Mouse (Mus musculus) spleen, postnatal 4 days (tissue): ENCODE results near the gene Dact3.
A peak's percentile ranks its signal among the peaks of the same experiment; 100 is the strongest.

Experiments
- DNase-seq, 2 experiments: peaks; one replicate each; pipeline ENCODE4 v3.0.0; 2022; ENCODE audit warnings: low spot score in 2 of 2

The Dact3 gene

GRCm38 (mm10) chr7:16915461-16916340 is 40.6 kb downstream of the Dact3 start:
- DNase-seq = no peak

GRCm38 (mm10) chr7:16916342-16917265 is 41.5 kb downstream of the Dact3 start:
- no peak for DNase-seq

- DNase-seq = no peak
These were observed 42.3 kb downstream of the Dact3 start for GRCm38 (mm10) chr7:16917447-16917846.

- no peak for DNase-seq
These were observed 42.9 kb downstream of the Dact3 start for GRCm38 (mm10) chr7:16918014-16918413.

GRCm38 (mm10) chr7:16918670-16919069 is 43.6 kb downstream of the Dact3 start:
- DNase-seq = no peak

GRCm38 (mm10) chr7:16919395-16920149 is 44.5 kb downstream of the Dact3 start:
- peak in 1 of 2 experiments; percentile 58 for DNase-seq

DNA sequence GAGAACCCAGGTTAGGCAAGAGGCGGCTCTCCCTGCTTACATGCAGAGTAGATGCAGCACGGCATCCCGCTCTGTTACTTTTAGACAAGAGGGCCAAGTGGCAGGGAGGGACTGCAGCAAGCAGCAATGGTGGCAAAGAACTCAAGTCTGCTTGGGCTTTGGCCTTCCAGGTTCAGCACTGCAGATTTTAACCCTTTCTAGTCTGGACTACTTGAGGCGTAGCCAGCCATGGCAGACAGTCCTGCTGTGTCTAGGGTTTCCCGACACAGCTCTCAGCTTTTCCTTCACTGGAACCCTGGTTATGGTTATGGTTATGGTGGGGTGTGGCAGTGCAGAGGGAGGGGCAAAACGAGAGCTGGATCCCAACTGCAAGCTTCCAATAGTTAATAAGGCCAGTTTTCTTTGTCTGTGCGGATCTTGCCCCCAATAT is 45.0 kb downstream of the Dact3 start:
- no peak for DNase-seq

- no peak for DNase-seq
These were observed 46.0 kb downstream of the Dact3 start for GRCm38 (mm10) chr7:16920818-16921791.

DNA sequence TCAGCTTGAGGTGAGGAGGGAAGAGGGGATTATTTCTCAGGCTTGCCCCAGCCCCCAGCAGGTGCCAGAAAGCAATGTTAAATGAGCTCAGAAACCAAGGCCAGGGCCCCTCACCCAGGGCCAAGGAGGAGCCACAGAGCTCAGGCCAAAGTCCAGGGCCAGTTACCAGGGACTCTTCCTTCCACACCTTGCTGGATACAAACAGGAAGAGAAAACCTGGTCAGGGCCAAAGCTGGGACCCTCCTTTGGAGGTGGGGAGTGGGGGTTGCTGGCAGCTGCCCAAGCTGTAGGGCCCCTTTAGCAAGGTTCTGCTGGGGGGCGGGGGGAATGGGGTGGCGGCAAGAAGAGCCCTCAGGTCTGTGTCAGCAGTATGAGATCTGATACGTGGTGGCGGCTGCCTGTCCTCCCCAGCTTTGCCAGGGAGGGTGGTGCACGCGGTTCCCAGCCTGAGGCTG is 46.8 kb downstream of the Dact3 start:
- no peak for DNase-seq

- peak; percentile 58 to 80 for DNase-seq
These were observed 47.4 kb downstream of the Dact3 start for GRCm38 (mm10) chr7:16922360-16922973.

DNA sequence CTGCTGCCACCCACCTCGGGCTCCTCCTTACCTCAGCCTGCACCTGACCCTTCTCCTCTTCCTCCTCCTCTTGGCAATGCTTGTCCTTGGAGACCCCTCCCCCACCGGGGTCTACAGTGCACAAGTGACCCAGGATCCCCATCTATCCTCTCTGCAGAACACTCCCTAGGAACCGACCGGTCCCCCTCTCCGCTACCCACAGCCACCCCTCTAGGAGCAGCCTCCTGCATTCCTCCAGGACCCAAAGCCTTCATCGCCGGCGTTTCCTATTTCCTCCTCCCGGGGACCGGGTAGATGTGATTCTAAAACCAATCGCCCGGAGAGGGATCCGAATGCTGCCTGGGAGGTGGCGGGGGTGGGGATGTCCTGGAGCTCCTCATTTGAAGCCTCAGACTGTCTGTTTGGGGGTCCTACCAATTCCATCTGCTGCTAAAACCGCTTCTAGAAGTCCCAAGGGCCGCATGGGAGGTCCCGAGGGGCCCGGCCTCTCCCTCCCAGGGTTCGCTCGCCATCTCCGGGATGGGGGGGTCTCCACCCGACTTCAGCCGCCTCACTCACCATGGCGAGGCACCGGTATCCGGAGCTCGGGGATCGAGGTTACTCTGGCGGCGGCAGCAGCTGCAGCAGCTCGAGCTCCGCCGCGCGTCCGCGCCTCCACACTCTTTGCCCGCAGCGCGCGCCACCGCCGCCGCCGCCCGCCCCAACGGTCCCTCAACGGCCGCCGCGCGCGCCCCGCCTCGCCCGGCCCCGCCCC is 48.3 kb downstream of the Dact3 start:
- DNase-seq = peak; percentile 44 to 79

DNA sequence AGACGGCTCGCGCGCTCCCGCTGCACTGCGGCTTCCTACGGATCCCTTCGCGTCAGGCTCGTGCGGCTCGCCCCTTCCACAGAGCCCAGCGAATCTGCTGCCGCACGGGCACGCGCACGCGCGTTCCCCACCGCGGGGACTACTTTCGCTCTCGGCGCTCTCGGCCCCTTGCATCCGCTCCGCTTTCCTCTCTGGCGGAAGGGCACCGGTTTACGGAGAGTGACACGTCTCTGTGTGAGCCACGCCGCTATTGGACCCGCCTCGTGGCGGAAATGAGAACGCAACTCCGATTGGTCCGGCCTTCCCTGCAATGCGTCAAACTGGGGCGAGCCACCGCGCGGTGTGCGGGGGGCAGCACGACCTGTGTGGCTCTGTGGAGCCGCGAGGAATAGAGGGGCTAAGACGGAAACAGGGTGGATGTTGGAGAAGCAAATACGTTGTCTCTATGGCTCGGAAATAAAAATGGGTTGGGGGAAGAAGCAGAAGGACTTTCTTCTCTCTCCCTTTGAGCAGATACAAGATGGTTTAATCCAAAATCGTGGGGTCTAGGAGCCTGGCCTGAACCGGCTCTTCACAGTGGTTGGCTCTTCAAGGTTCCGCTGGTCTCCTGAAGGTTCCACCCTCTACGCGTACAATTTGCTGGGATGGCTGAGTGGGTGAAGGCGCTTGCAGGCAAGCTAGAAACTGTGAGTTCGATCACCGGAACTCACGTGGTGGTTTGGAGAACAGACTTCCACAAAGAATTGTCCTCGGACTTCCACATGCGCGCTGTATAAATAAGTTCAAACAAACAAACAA is 49.1 kb downstream of the Dact3 start, which contains the start of gene Calm3:
TSS of gene Calm3 (minus strand) at position 78 of the 798 bp plus-strand sequence.
- peak; percentile 99 to 100 for DNase-seq

DNA sequence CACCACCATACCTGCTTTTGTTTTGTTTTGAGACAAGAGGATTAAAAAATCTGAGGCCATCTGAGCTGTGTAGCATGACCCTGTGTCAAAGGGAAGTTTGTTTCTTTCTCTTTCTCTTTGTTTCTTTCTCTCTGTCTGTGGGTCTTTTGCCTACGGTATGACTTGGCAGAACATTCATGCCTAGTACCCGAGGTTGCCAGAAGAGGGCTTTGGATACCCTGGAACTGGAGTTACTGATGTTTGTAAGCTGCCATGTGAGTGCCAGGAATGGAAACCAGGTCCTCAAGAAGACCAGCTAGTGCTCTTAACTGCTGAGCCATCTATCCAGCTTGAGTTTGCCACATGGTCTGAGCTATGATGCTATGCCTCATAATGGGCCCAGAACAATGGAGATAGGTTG is 53.2 kb downstream of the Dact3 start:
- no peak for DNase-seq

DNA sequence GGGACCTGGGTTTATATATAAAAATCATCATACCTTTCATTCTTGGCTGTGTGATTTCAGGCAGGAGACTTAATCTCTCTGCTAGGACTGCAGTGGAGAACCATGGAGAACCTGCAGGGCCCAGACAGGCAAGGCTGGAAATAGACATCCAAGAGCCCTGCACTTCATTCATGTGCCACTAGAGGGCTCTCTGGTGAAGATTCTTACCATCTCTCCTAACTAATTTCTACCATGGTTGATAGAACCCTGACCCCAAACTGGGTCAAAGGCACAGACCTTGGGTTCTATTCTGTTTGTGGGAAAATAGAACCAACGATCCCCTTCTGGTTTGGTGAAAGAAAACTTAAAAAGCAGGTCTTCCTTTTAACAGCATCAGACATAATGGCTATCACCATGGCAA is 55.7 kb downstream of the Dact3 start:
- peak; percentile 59 to 85 for DNase-seq

- DNase-seq = peak; percentile 79 to 94
These were observed 57.0 kb downstream of the Dact3 start for GRCm38 (mm10) chr7:16931968-16932627.

DNA sequence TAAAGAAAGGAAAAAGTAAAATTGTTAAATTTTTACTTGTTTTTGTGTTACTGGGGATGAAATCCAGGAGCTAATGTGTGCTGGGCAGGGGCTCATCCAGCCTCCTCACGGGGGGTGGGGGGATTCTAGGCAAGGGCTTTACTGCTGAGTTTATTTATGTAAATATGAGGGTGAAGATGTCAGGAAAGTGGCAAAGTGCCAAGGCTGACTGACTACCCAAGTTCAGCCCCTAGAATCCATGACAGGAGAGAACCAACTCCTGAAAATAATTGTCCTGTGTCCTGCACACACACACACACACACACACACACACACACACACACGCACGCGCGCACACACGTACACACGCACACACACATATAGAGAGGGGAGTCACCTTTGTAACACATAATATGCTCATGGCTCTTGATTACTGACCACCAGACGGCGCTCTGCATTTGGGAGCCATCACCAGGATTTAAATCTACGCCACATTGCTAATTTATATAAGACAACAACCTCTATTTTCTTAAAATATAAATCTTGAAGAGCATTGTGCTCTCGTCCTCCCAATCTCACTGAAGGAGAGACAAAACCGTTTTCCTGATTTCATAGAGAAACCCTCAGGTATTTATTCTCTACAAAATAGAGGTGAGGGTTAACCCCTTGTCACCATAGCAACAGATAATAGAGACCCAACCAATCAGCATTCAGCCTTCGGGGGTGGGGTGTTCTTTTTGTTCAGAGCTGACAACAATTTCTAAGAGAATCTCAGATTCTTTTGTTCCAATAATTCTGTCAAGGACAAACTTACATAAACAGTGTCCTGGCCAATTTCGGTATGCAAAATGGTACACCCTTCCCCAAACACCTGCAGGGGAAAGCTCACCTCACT is 57.8 kb downstream of the Dact3 start:
- DNase-seq = no peak
